Mouse (Mus musculus): ENCODE measurements around the gene Plppr1.
"Not testable (repeated sequence)": the region's sequence is repeated elsewhere in the genome, so short reads cannot be mapped to it uniquely, and the experiment has no call there.

Gene Plppr1

DNA sequence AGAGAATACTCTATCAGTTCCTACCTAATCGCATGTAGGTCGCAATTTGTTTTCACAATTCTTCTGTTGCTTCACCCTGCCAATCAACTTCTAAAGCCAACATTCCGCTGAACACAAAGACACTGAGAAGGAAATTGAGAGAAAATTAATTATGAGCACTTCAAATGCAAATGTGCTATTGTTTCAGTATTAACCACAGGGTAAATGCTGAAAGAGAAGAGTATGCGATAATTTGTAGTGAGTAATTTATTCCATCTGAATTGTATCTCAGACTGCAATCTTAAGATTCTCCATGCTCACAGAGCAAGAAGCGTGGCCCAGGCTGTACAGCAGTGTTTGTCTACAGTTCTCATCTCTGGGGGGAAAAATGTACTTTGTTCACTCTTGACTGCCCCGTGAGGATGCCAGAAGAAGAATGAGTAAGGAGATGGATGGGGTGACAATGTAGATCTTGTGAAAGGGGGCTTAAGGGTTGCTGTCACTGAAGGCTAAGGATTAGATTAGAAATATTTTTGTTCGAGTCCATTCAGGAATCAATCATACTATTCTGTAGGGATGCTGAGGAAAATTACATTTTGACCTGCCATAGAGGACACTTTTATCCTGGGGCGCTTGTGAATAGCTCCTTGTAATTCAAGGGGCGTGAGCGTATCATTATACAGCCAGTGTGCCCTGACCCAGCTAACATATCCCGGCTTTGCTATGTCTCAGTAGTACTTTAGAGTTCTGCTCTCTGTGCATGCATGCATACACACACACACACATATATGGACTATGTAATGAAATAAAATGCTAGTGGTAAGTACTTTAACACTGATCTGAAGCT, 173.3 kb downstream of the Plppr1 start:
- no peak for DNase-seq (ENCODE audit: low spot score in 2 of 2)

DNA sequence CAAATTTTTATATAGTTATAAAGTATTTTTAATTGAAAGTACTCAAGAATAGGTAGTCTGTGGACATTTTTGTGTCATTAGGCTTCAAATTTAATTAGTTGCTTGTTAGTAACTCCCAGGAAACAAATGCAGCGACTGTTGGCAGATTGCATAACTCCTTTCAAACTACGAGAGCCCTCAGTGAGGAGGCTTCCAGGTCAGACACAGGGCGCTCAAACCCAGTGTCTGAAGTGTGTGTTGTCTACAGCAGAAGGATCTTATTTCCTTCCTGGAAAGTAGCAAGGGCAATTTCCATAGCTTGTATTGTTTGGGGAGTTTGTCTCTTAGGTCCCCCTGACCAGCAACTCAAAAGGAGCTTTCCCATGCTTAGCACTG, 173.9 kb downstream of the Plppr1 start:
- no peak for DNase-seq (ENCODE audit: low spot score in 2 of 2)

DNA sequence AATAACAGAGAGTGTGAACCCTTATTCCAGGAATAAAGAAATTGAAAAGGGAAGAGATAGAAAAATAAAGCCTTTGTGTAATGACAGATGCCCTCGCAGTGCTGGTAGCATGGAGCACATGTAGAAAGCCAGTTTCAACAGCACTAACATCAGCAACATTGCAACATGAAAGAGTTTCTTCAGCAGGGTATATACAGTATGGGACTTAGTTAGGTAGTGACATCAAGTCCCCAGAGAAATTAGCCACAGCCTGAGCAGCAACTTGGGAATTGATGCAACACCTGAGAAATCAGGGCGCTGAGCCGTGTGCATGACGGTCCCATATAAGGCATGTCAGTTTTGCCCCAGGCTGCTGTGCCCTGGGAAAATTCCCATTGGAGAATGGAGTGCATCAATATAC, 179.0 kb downstream of the Plppr1 start:
- no peak for DNase-seq (ENCODE audit: low spot score in 2 of 2)

DNA sequence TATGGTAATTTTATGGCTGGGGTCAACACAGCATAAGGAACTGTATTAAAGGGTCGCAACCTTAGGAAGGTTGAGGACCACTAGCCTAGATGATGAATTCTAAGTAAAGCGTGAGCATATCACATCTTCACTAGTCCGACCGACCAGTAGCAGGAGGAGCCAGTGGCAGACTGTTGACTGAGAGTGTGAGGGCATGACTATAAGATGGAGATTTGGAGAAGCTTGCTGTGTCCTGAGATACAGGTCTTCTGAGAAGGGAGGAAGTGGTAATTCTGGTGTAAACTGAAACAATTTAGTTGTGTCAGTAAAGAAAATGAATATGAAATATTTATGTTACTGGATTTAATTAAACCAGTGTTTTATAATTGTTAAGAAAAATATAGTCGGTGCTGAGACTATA, 180.4 kb downstream of the Plppr1 start:
- no peak for DNase-seq (ENCODE audit: low spot score in 2 of 2)

DNA sequence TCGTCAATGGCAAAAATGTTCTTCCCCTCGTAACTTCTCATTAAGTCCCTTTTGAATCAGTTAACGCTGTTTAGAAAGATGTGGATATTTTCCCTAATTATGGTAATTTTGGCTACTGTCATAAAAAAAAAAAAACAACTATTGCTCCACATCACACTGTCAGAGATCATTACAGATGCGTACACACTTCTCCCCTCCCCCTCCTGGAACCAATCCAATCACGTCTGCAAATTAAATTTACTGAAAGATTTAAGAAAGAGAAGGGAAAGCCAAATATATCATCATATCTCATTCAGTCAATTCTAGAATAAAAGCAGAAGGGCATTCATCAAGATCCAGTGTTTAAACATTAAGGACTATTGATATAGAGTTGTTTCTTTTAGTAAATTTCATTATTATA, 185.7 kb downstream of the Plppr1 start:
- no peak for DNase-seq (ENCODE audit: low spot score in 2 of 2)

DNA sequence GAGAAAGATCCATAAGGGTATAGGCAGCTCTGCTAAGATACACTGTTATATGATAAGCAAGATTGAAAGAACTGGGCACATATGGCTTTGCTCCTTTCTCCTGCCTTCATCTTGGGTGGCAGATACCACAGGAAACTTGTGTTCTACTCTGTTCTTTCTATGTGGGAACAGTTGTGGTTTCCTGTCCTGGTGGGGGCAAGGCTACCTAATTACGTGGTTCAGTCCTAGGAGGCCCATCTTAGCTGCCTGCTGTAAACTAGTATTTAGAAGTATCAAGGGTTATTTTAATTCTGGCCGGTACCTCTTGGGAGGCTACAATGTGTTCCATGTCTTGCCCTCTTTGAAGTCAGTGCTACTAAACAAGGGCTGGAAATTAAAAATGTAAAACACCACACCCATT, 186.2 kb downstream of the Plppr1 start:
- DNase-seq (ENCODE audit: low spot score in 2 of 2) = no peak

DNA sequence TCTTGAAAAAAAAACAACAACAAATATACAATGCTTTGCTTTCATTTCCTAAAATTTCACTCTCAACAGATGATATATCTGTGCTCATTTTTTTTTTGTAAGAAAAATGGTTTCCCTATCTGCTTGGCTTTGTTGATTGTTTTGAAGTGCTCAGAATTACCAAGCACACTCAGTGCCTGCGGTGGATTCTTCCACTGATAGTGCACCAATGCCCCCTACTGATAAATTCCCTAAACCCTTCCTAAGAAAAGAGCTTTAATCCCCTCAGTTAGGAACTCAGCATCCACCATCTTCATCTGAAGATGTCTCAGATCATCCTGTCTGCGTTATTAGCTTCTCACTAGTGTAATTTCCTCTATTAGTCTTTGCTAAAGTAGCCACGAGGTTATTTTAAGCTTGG, 192.2 kb downstream of the Plppr1 start:
- DNase-seq (ENCODE audit: low spot score in 2 of 2) = no peak

DNA sequence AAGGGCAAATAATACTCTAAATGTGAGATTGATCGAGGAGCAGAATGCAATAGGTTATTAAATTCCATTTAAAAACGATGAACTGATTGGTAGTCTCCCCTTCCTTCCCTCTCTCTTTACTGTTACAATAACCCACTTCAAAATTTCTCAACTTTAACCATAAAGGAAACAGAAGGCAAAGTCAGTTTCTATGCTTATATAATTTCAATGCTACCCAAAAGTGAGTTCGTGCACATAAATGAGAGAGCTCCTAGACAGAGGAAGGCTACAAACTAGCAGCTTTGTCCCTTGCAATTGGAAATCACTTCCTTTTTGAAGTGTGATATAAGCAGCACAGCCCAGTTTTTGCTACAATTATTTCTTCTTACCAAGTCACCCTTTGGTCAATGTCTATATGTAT, 193.1 kb downstream of the Plppr1 start:
- DNase-seq (ENCODE audit: low spot score in 2 of 2) = no peak

DNA sequence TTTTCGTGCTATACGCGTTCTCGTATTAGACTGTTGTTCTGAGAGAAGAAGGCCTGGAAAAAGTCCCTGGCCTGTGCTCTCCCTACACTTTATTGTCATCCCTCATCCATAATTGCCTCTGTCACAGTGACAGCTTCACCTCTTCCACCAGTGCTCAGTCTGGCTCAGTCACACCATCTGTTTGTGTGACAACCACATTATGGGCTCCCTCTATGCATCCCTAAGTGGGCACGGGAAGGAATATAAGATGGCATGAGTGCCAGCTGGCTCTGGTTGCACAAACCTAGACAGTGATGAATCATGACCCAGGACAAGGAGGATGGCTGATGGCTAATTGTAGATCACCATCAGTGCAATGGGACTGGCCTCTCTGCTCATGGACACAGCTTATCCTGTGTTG, 219.4 kb downstream of the Plppr1 start:
- peak in 1 of 2 experiments; percentile 12 for DNase-seq (ENCODE audit: low spot score in 2 of 2)

DNA sequence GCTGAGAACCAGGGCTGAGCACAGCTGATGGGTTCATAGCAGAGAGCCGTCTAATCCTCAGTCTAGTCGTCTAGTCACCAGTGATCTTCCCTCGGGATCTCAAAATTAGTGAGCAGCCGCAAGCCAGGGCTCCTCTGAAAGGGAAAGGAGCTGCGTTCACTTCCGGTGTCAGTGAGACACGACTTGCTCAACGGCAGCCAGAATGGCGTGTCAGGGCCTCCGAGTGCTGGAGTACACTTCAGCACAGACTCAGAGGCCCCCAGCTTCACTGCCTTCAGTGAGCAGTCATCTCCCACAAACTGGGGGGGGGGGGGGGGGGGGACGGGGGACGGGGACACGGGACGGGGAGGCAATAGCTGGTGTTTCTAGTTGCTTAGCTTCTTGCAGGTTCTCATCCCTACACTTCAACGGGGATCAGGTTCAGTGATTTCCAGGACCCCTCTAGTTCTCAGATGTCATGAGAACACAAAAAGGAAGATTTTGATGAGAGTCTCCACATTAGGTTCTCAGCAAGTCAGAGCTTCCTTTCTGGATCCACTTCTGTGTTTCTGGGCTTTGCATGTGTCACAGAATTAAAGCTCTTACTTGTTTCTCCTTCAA, 225.7 kb downstream of the Plppr1 start:
- no peak for DNase-seq (ENCODE audit: low spot score in 2 of 2)

DNA sequence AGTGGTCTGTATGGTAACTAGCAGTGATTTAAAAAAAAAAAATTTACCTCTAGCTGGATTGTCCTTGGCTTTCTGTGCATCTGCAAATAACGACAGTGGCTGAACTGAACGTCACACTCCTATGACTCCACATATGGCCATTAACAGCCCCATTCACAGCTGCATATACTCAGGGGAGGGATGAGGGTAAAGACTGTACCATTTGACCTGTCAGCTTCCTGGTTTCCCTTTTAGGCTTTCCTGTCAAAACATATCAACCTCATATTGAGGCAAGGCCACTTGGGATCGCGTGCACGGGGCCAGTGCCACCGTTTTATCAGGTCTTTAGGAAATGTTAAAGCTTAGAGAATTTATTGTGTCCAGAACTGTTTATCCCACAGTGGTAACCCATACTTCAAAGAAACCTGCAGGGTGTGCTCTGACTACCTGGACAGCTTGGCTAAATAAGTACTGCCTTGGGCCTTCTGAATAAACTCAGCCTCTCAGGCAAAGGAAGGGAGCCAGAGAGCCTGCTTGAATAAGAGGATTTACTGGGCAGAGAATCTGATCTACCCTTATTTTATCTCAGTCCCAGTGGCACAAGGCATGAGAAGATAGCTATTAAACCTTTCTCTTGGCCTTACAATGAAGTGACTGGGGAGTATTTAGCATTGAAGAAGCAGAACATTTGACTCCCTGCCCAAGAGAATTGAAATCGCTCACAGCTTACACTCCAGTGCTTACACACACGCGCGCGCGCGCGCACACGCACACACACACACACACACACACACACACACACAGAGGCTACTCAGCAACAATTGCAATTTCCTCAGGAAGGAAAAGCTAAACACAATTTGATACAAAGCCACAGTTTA, 226.5 kb downstream of the Plppr1 start:
- DNase-seq (ENCODE audit: low spot score in 2 of 2) = no peak

DNA sequence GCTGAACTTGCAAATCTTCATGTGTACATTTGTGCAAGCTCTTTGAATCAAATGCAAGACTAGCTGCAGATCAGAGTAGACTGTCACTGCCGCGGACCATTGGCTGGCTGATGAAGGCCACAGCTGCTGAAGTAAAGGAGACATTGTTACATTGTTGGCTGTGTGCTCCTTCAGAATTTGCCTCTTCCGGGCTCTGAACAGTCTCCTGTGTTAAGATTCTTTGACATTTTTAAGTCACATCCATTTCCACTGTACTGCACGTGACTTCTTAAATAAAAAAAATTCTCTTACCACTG, 227.1 kb downstream of the Plppr1 start:
- DNase-seq (ENCODE audit: low spot score in 2 of 2) = no peak

DNA sequence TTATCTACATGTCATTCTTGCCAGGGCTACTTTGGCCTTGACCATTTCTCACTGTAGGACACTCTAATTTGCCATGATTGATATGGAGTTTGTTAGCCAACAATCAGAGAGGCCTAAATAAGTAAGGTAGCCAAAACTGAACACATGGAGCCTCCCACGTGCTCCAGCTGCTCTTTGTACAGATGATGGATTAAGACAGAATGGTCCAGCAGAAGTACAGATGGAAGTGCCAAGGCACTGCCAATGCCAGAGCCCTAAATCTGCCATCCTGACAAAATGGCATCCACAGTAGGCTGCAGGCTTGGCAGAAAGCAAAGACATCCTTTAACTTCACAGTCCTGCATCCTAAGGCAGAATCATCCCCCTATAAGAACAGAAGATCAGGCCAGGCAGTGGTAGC, 237.4 kb downstream of the Plppr1 start:
- no peak for DNase-seq (ENCODE audit: low spot score in 2 of 2)

DNA sequence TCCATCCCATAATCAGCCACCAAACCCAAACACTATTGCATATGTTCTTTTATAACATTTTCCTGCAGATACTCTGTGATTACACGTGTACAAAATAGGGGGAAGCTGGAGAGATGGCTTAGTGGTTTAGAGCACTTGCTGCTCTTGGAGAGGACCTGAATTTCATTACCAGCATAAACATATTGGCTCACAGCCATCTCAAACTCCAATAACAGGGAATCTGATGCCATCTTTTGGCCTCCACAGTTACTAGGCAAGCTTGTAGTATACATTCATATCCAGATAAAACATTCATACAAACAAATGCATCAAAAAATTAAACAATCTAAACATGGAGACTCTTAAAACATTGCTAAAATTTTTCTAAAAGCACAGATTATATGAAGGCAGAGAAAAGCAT, 240.5 kb downstream of the Plppr1 start:
- no peak for DNase-seq (ENCODE audit: low spot score in 2 of 2)

DNA sequence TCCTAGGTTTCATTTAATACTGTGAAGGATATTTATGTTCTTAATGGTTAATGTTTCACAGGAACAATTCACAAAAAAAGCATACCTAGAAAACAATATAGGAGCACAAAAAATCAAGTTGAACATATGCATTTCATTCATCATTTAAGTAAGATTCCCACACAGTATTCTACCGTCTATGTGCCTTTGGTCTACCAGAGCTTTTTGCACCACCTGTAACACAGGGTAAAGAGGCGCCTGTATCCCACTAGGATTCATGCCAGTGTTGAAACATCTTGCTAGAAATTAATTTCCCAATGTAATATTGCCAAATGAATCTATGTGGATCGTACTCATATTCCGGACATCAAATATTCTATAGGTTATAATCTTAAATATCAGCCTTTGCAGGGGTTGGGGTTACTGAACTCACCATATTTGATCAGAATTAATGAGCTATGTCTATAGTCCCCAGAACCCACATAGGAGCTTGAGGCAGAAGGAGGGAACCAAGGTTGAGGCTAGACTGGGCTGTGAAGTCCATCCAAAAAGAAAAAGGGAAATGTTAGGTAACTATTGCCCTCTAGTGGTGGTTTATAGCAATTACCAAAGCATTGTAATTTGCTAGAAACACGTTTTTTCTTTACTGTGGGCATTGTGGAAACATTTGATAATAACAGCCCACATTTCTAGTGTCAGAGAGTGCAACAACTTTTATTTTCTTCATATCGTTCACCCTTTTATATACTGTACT, 263.0 kb downstream of the Plppr1 start:
- DNase-seq (ENCODE audit: low spot score in 2 of 2) = no peak

DNA sequence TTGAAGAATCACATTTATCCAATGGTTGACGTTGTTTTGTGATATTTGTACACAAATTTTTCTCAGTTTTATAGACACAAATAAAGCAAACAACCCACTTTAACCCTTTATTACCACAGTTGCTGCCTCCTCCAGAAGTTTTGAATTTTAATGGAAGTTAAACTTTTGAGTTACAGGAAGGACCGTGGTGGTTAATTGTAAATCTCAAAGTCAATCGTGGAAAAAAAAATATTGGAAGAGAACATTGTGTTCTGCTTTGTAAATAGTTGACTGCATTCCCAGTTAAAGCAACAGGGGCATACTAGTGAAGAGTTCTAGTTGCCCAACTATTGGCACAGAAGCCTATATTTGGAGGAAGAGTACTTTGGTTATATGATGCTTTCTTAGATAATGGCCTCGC, 278.9 kb downstream of the Plppr1 start:
- DNase-seq (ENCODE audit: low spot score in 2 of 2) = not testable (repeated sequence)

DNA sequence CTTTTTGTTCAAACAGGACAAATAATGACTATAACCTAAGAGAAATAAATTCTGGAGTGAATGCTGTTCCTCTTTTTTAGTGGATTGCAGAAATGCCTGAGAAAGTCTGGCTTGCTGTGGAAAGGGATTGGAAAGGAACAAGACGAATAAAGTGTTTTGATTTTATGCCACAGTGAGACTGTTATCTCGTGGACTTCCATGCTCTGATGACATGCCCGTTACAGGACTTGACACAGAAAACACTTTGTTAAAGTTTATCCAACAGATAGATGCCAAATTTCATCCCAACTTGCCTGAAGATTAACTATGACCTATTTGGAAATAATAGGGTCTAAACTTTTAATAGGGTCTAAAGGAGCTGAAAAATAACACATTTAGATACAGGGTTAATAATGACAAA, 281.0 kb downstream of the Plppr1 start:
- DNase-seq (ENCODE audit: low spot score in 2 of 2) = not testable (repeated sequence)

DNA sequence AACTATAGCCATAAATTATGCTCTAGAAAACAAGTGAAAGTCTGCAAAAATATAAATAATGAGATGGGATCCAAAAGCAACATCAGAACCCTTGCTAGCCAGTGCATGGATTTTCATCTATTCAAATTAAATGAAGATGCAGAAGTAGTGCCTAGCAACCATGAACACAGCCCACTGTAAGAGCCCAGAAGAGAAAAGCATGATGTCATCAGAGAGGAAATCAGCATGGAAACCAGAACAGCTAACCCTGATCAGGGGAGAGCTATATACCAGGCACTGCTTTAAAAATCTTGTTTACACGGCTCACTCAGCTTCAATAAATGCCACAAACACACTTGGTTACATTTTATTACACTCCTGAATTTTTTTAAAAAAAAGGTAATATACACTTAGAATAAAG, 288.9 kb downstream of the Plppr1 start:
- DNase-seq (ENCODE audit: low spot score in 2 of 2) = not testable (repeated sequence)

DNA sequence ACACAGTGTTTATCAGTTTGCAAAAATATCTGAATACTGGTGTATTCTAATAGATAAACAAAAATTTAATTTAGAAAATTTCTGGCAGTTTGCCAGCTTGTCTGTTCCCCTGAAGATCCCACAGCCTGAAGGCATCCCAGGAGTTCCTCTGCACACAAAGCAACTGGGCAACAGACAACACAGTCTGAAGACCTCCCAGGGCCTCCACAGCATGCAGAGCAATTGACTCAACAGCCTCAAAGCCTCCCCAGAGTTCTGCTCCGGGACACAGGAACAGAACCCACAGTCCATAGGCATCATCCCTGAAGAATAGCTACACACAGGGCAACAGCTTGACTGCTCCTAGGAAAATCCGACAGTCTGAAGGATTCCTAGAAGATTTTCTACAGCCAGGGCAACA, 289.6 kb downstream of the Plppr1 start:
- no peak for DNase-seq (ENCODE audit: low spot score in 2 of 2)

DNA sequence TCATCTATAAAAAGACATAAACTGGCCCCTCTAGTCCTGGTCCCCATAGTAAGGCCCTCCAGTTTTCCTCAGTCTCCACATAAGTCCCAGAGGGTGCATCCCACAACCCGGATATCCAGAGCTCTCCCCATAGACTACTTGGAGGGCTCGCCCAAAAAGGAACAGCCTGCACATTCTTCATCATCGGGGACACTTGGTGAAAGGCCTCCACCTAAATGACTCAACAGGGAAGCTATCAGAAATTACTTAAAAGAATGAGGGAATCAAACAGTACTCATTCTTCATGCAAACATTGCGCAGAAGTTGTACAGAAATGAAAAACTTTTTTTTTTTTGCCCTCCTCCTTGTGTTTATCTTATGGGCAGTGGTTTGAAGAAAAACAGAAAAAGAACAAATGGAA, 291.4 kb downstream of the Plppr1 start:
- no peak for DNase-seq (ENCODE audit: low spot score in 2 of 2)

DNA sequence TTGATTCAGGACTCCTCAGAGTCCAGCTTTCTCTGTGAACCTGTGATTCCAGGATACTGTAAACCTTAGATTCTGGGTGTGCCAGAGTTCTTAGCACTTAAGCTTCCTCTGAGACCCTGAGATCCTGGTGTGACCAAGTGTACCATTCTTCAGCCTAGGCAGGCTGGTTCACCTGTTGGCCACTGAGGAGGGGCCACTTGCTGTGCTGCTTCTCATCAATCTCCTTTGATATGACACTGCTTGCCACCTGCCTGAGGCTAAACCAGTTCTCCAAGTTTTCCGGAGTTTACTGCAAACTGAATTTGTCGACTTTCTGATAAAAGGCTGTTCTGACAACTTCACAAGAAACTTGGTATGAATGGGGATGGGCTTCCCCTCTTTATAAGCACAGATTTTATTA, 298.0 kb downstream of the Plppr1 start:
- no peak for DNase-seq (ENCODE audit: low spot score in 2 of 2)

DNA sequence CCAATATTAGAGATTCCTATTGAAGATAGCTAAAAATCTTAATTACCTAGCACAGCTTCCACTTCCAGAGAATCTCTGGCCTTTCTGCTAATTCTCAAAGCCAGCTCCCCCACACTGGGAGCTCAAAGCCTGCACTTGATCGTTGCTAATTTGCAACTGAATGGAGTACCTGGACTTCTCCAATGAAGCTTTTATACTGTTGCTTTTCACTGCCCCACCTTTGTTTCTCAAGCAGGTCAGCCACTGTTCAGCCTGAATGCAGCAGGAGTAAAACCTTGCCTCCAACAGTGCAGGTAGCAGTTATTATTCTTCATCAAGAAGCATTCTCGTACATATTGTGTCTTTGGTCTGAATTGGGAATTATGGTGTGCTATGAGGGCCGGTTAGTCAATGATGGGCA, 309.0 kb downstream of the Plppr1 start:
- DNase-seq (ENCODE audit: low spot score in 2 of 2) = not testable (repeated sequence)
